Mouse (Mus musculus): Measurements from ENCODE around the gene Iscu. TPM values are rescaled to one million over a fixed set of nuclear protein-coding genes. Genes with fewer than 3 reads are reported as not detected.
"Not testable (repeated sequence)": the region's sequence is repeated elsewhere in the genome, so short reads cannot be mapped to it uniquely, and the experiment has no call there.

Iscu gene
- polyA plus RNA-seq, 1 experiment from 2014 or later: 101 TPM

GRCm38 (mm10) chr5:113780763-113781162, 8.2 kb downstream of the Iscu start:
- Histone ChIP-seq H3K36me3 (peaks cover 27% of the 10 kb centered on the region), H3K27me3 (peaks cover 17% of the 10 kb centered on the region), H3K4me2 (replicated peaks) (no peak overlapping the region), H3K9me3 (replicated peaks) (no peaks in the 10 kb centered on the region), H3K27ac (no peak overlapping the region), H3K4me1 (peaks cover 4% of the 10 kb centered on the region), H3K9ac (no peak overlapping the region), H3K4me3 (no peak overlapping the region)
- 89% methylated on average over 5 of the region's 5 CpGs for WGBS
- no peak for ATAC-seq (ENCODE audit: low FRiP score)

GRCm38 (mm10) chr5:113781254-113781653, 8.7 kb downstream of the Iscu start:
- Histone ChIP-seq H3K27me3 (peaks cover 17% of the 10 kb centered on the region), H3K4me3 (no peak overlapping the region), H3K4me1 (peaks cover 4% of the 10 kb centered on the region), H3K36me3 (peaks cover 22% of the 10 kb centered on the region), H3K27ac (no peak overlapping the region), H3K9me3 (replicated peaks) (no peaks in the 10 kb centered on the region), H3K9ac (no peak overlapping the region), H3K4me2 (replicated peaks) (no peak overlapping the region)
- 83% methylated on average over 7 of the region's 7 CpGs for WGBS
- ATAC-seq (ENCODE audit: low FRiP score): no peak

GRCm38 (mm10) chr5:113781875-113782274, 9.3 kb downstream of the Iscu start:
- no peak overlapping the region for H3K4me3 ChIP-seq
- peaks cover 17% of the 10 kb centered on the region for H3K27me3 ChIP-seq
- H3K4me2 ChIP-seq (replicated peaks): no peak overlapping the region
- H3K36me3 ChIP-seq: peaks cover 16% of the 10 kb centered on the region
- no peak overlapping the region for H3K27ac ChIP-seq
- WGBS: 80% methylated on average over 7 of the region's 7 CpGs
- no peaks in the 10 kb centered on the region for H3K9me3 ChIP-seq (replicated peaks)
- no peak for ATAC-seq (ENCODE audit: low FRiP score)
- peaks cover 4% of the 10 kb centered on the region for H3K4me1 ChIP-seq
- H3K9ac ChIP-seq: no peak overlapping the region

GRCm38 (mm10) chr5:113782624-113783023, 10.1 kb downstream of the Iscu start:
- no peaks in the 10 kb centered on the region for H3K9me3 ChIP-seq (replicated peaks)
- peaks cover 17% of the 10 kb centered on the region for H3K27me3 ChIP-seq
- H3K4me3 ChIP-seq: no peak overlapping the region
- no peak overlapping the region for H3K27ac ChIP-seq
- no peak overlapping the region for H3K4me2 ChIP-seq (replicated peaks)
- peaks cover 10% of the 10 kb centered on the region for H3K36me3 ChIP-seq
- H3K4me1 ChIP-seq: peaks cover 4% of the 10 kb centered on the region
- no peak overlapping the region for H3K9ac ChIP-seq
- WGBS: 93% methylated on average over 7 of the region's 7 CpGs
- ATAC-seq (ENCODE audit: low FRiP score): no peak

GRCm38 (mm10) chr5:113783581-113784001, 11.0 kb downstream of the Iscu start:
- WGBS: 16% methylated on average over 12 of the region's 12 CpGs
- no peaks in the 10 kb centered on the region for H3K9me3 ChIP-seq (replicated peaks)
- H3K9ac ChIP-seq: no peak overlapping the region
- no peak overlapping the region for H3K4me3 ChIP-seq
- H3K27ac ChIP-seq: peak overlapping the region; percentile 37; the same call in 1 of the 2 replicates
- H3K27me3 ChIP-seq: peaks cover 17% of the 10 kb centered on the region
- H3K36me3 ChIP-seq: peaks cover 3% of the 10 kb centered on the region; the same call in 1 of the 2 replicates
- no peak overlapping the region; the same call in 1 of the 2 replicates for H3K4me2 ChIP-seq (replicated peaks)
- no peak for ATAC-seq (ENCODE audit: low FRiP score)
- peaks cover 7% of the 10 kb centered on the region for H3K4me1 ChIP-seq

- not testable (repeated sequence) for ATAC-seq (ENCODE audit: low FRiP score); H3K4me3 ChIP-seq; H3K9me3 ChIP-seq (replicated peaks); H3K9ac ChIP-seq; H3K4me2 ChIP-seq (replicated peaks); H3K36me3 ChIP-seq
- Histone ChIP-seq H3K4me1 (peaks cover 13% of the 10 kb centered on the region), H3K27me3 (peaks cover 17% of the 10 kb centered on the region), H3K27ac (peak overlapping the region; percentile 37; the same call in 1 of the 2 replicates)
- WGBS: 24% methylated on average over 3 of the region's 3 CpGs
Measured at GRCm38 (mm10) chr5:113784104-113784503, 11.6 kb downstream of the Iscu start.

- H3K27me3 ChIP-seq: peaks cover 17% of the 10 kb centered on the region
- peaks cover 20% of the 10 kb centered on the region for H3K4me1 ChIP-seq
- H3K36me3 ChIP-seq: no peaks in the 10 kb centered on the region
- no peak overlapping the region for H3K4me3 ChIP-seq
- H3K27ac ChIP-seq: no peak overlapping the region
- no peak overlapping the region for H3K4me2 ChIP-seq (replicated peaks)
- no peak overlapping the region for H3K9ac ChIP-seq
- WGBS: 85% methylated on average over 5 of the region's 5 CpGs
- no peaks in the 10 kb centered on the region for H3K9me3 ChIP-seq (replicated peaks)
- no peak for ATAC-seq (ENCODE audit: low FRiP score)
Measured at GRCm38 (mm10) chr5:113786985-113787384, 14.4 kb downstream of the Iscu start.

- peaks cover 5% of the 10 kb centered on the region; the same call in 1 of the 2 replicates for H3K27me3 ChIP-seq
- no peak overlapping the region for H3K4me2 ChIP-seq (replicated peaks)
- peaks cover 18% of the 10 kb centered on the region for H3K4me1 ChIP-seq
- no peak overlapping the region for H3K4me3 ChIP-seq
- H3K36me3 ChIP-seq: no peaks in the 10 kb centered on the region
- 50% methylated on average over 6 of the region's 6 CpGs for WGBS
- H3K9me3 ChIP-seq (replicated peaks): no peaks in the 10 kb centered on the region
- ATAC-seq (ENCODE audit: low FRiP score): no peak
- no peak overlapping the region for H3K27ac ChIP-seq
- H3K9ac ChIP-seq: no peak overlapping the region
Measured at GRCm38 (mm10) chr5:113788645-113789044, 16.1 kb downstream of the Iscu start.

- H3K4me3 ChIP-seq: no peak overlapping the region
- H3K36me3 ChIP-seq: no peaks in the 10 kb centered on the region
- H3K27ac ChIP-seq: no peak overlapping the region
- peak overlapping the region; percentile 45; the same call in 1 of the 2 replicates for H3K9ac ChIP-seq
- no peaks in the 10 kb centered on the region; the same call in 1 of the 2 replicates for H3K27me3 ChIP-seq
- H3K4me2 ChIP-seq (replicated peaks): no peak overlapping the region
- 42% methylated on average over 7 of the region's 7 CpGs for WGBS
- peaks cover 16% of the 10 kb centered on the region for H3K4me1 ChIP-seq
- no peak for ATAC-seq (ENCODE audit: low FRiP score)
- no peaks in the 10 kb centered on the region for H3K9me3 ChIP-seq (replicated peaks)
Measured at GRCm38 (mm10) chr5:113789075-113789788, 16.7 kb downstream of the Iscu start.

- H3K9me3 ChIP-seq (replicated peaks): no peaks in the 10 kb centered on the region
- ATAC-seq (ENCODE audit: low FRiP score): no peak
- no peaks in the 10 kb centered on the region; the same call in 1 of the 2 replicates for H3K27me3 ChIP-seq
- 76% methylated on average over 10 of the region's 11 CpGs for WGBS
- no peak overlapping the region for H3K4me3 ChIP-seq
- peaks cover 16% of the 10 kb centered on the region for H3K4me1 ChIP-seq
- H3K27ac ChIP-seq: no peak overlapping the region
- no peaks in the 10 kb centered on the region for H3K36me3 ChIP-seq
- no peak overlapping the region for H3K9ac ChIP-seq
- H3K4me2 ChIP-seq (replicated peaks): no peak overlapping the region
Measured at GRCm38 (mm10) chr5:113790453-113791196, 18.1 kb downstream of the Iscu start.

GRCm38 (mm10) chr5:113791197-113792095, 18.9 kb downstream of the Iscu start:
- no peak for ATAC-seq (ENCODE audit: low FRiP score)
- Histone ChIP-seq H3K9me3 (replicated peaks) (no peaks in the 10 kb centered on the region), H3K4me2 (replicated peaks) (no peak overlapping the region), H3K9ac (no peak overlapping the region), H3K27ac (no peak overlapping the region), H3K27me3 (no peaks in the 10 kb centered on the region; the same call in 1 of the 2 replicates), H3K36me3 (no peaks in the 10 kb centered on the region), H3K4me3 (no peak overlapping the region), H3K4me1 (peaks cover 20% of the 10 kb centered on the region)
- 86% methylated on average over 16 of the region's 16 CpGs for WGBS
